Mouse (Mus musculus) bone marrow, adult 2 months (tissue): ENCODE measurements around the gene Arf6.

Source experiments
- CTCF ChIP-seq: fragments of 200-500 bp; IDR thresholded peaks from 2 replicates; pipeline ENCODE4 v1.5.1; 2011; ENCODE audit warnings: low read length, control low read depth; ENCODE audit not compliant: control insufficient read depth, insufficient read depth
- POLR2A ChIP-seq: fragments of 200-500 bp; IDR thresholded peaks from 2 replicates; pipeline ENCODE4 v1.6.1; 2011; ENCODE audit warnings: low read depth, mild to moderate bottlenecking, control low read depth, low read length, borderline replicate concordance; ENCODE audit not compliant: control insufficient read depth

DNA sequence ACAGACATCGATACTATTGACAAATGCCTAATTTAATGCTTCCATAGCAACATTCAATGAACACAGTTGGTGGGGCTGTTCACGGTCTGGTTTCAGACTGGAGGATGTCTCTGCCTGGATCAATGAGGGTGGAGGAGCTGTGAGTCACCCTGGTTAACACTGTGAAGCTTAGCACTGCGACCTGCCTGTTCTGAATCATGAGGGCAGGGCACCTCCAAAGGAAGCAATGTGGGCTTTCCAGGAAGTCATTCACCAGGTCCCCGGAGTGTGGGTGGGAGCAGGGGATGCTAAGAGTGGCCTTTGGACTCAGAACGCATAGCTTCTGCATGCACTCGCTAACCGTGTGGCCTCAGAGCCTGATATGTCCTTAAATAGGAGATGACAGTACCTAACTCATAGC is 44.8 kb downstream of the Arf6 start:
- TF ChIP-seq CTCF (no peak), POLR2A (no peak)
